Mouse (Mus musculus) heart, postnatal 0 days (tissue): ENCODE data around the gene Zbtb8os. TPM values are rescaled to one million over a fixed set of nuclear protein-coding genes. Genes with fewer than 3 reads are reported as not detected.
A peak's percentile ranks its signal among the peaks of the same experiment; 100 is the strongest.

Experiments used
- ATAC-seq: fragments of 200-750 bp; cut with Nextera tagmentation; 2 replicates; pipeline ENCODE4 v1.8.0; 2017; ENCODE audit warnings: low read depth, moderate number of reproducible peaks, moderate library complexity; ENCODE audit not compliant: insufficient read depth
- DNase-seq: peaks from one replicate; pipeline ENCODE4 v3.0.0-alpha.2; 2016; ENCODE audit warnings: low spot score
- H3K27ac ChIP-seq: fragments of 300-500 bp; sonication (generic); 2 replicates; pipeline ENCODE4 v1.5.1; 2014; ENCODE audit warnings: low read depth, mild to moderate bottlenecking
- H3K27me3 ChIP-seq: fragments of 300-500 bp; sonication (generic); 2 replicates; pipeline ENCODE4 v1.6.1; 2014; ENCODE audit warnings: low read length, mixed read lengths; ENCODE audit not compliant: control insufficient read depth, insufficient read depth
- H3K36me3 ChIP-seq: fragments of 300-500 bp; sonication (generic); replicated peaks from 2 replicates; pipeline ENCODE4 v1.6.1; 2014; ENCODE audit warnings: low read length, mixed read lengths; ENCODE audit not compliant: control insufficient read depth, insufficient read depth
- H3K4me1 ChIP-seq: fragments of 300-500 bp; sonication (generic); 2 replicates; pipeline ENCODE4 v1.6.1; 2014; ENCODE audit warnings: antibody characterized with exemption; ENCODE audit not compliant: control insufficient read depth, insufficient read depth
- H3K4me2 ChIP-seq: fragments of 300-500 bp; sonication (generic); 2 replicates; pipeline ENCODE4 v1.6.1; 2014; ENCODE audit warnings: low read depth, mild to moderate bottlenecking, low read length, moderate library complexity
- H3K4me3 ChIP-seq: fragments of 300-500 bp; sonication (generic); 2 replicates; pipeline ENCODE4 v1.5.1; 2014; ENCODE audit warnings: low read depth, low read length
- H3K9ac ChIP-seq: fragments of 300-500 bp; sonication (generic); replicated peaks from 2 replicates; pipeline ENCODE4 v1.6.1; 2014; ENCODE audit warnings: low read depth, low read length, mixed read lengths
- H3K9me3 ChIP-seq: fragments of 300-500 bp; sonication (generic); replicated peaks from 2 replicates; pipeline ENCODE4 v1.6.1; 2016; ENCODE audit warnings: low read length; ENCODE audit not compliant: control insufficient read depth
- CTCF ChIP-seq: IDR thresholded peaks from 2 replicates; pipeline ENCODE4 v1.5.1; 2016; ENCODE audit warnings: antibody characterized with exemption, control low read depth, low read depth
- EP300 ChIP-seq: IDR thresholded peaks from 2 replicates; pipeline ENCODE4 v1.6.1; 2016; ENCODE audit warnings: antibody characterized with exemption, low read depth
- WGBS: fragments of 180-500 bp; shearing (Covaris S2); extraction: QIAGEN DNeasy Blood & Tissue Kit; methylation state at CpG from one replicate; pipeline ENCODE4 v1.1.7; 2014; 5-methylcytosine and 5-hydroxymethylcytosine counted together
- polyA plus RNA-seq: library from polyadenylated mRNA; unstranded; fragments of >200 nt; fragmentation: Nextera tagmentation; extraction: Ambion mirVana; gene quantifications from 2 replicates; pipeline ENCODE4 v1.2.1, GENCODE M21; 2015
- total RNA-seq: library from RNA; depleted of rRNA; stranded (reverse); fragments of >200 nt; gene quantifications from 2 replicates; pipeline ENCODE4 v1.2.3, GENCODE M21; 2014; ENCODE audit warnings: low replicate concordance

Gene Zbtb8os
- total and polyA plus RNA-seq, 2 experiments from 2014 or later = 13.5 to 32.2 TPM

GRCm38 (mm10) chr4:129288067-129288466, 47.4 kb upstream of the Zbtb8os start:
- H3K9me3 ChIP-seq = 0 out of 2 replicates have a peak, but pooled peaks cover 5% of the 10 kb centered on the region
- H3K27ac ChIP-seq = peak overlapping the region; percentile 71
- H3K36me3 ChIP-seq = no peaks in the 10 kb centered on the region
- DNase-seq (peak; percentile 11), ATAC-seq (peak; percentile 42; the same call in 1 of the 2 replicates)
- peaks cover 9% of the 10 kb centered on the region; the same call in 1 of the 2 replicates for H3K4me1 ChIP-seq
- H3K27me3 ChIP-seq = peaks cover 16% of the 10 kb centered on the region; the same call in 1 of the 2 replicates
- peak overlapping the region; percentile 62 for H3K4me3 ChIP-seq
- 31% methylated on average over 3 of the region's 3 CpGs for WGBS
- H3K4me2 ChIP-seq = peak overlapping the region; percentile 99
- H3K9ac ChIP-seq = peak overlapping the region; percentile 70; the same call in 1 of the 2 replicates
- no peak for TF ChIP-seq CTCF
- TF ChIP-seq EP300 = no peak

- no peak overlapping the region for H3K9ac ChIP-seq
- peaks cover 16% of the 10 kb centered on the region; the same call in 1 of the 2 replicates for H3K27me3 ChIP-seq
- 93% methylated on average over 8 of the region's 8 CpGs for WGBS
- ATAC-seq (no peak), DNase-seq (no peak)
- no peaks in the 10 kb centered on the region for H3K36me3 ChIP-seq
- no peak overlapping the region for H3K4me3 ChIP-seq
- H3K4me2 ChIP-seq = no peak overlapping the region
- TF ChIP-seq EP300 (no peak), CTCF (no peak)
- H3K27ac ChIP-seq = no peak overlapping the region
- peaks cover 9% of the 10 kb centered on the region; the same call in 1 of the 2 replicates for H3K4me1 ChIP-seq
- H3K9me3 ChIP-seq = 0 out of 2 replicates have a peak, but pooled peaks cover 5% of the 10 kb centered on the region
These were observed 45.8 kb upstream of the Zbtb8os start for GRCm38 (mm10) chr4:129289671-129290070.

GRCm38 (mm10) chr4:129292831-129293230, 42.7 kb upstream of the Zbtb8os start:
- Histone ChIP-seq H3K4me2 (no peak overlapping the region), H3K27me3 (no peaks in the 10 kb centered on the region), H3K36me3 (no peaks in the 10 kb centered on the region), H3K4me1 (no peaks in the 10 kb centered on the region; the same call in 1 of the 2 replicates), H3K9ac (no peak overlapping the region), H3K4me3 (no peak overlapping the region), H3K27ac (no peak overlapping the region), H3K9me3 (0 out of 2 replicates have a peak, but pooled peaks cover 5% of the 10 kb centered on the region)
- TF ChIP-seq CTCF (no peak), EP300 (no peak)
- DNase-seq (no peak), ATAC-seq (no peak)
- WGBS = 79% methylated on average over 7 of the region's 7 CpGs

GRCm38 (mm10) chr4:129293702-129294101, 41.8 kb upstream of the Zbtb8os start:
- Histone ChIP-seq H3K4me3 (no peak overlapping the region), H3K9ac (no peak overlapping the region), H3K27me3 (no peaks in the 10 kb centered on the region), H3K4me1 (peaks cover 4% of the 10 kb centered on the region; the same call in 1 of the 2 replicates), H3K9me3 (0 out of 2 replicates have a peak, but pooled peaks cover 5% of the 10 kb centered on the region), H3K27ac (no peak overlapping the region), H3K36me3 (no peaks in the 10 kb centered on the region), H3K4me2 (peak overlapping the region; percentile 4; the same call in 1 of the 2 replicates)
- TF ChIP-seq EP300 = no peak
- no peak for TF ChIP-seq CTCF
- ATAC-seq (no peak), DNase-seq (no peak)
- 19% methylated on average over 16 of the region's 16 CpGs for WGBS

- H3K27ac ChIP-seq = peak overlapping the region; percentile 55; the same call in 1 of the 2 replicates
- H3K9me3 ChIP-seq = 0 out of 2 replicates have a peak, but pooled peaks cover 5% of the 10 kb centered on the region
- H3K4me3 ChIP-seq = no peak overlapping the region
- ATAC-seq (no peak), DNase-seq (no peak)
- no peaks in the 10 kb centered on the region for H3K36me3 ChIP-seq
- no peak for TF ChIP-seq CTCF
- TF ChIP-seq EP300 = no peak
- H3K9ac ChIP-seq = no peak overlapping the region
- H3K27me3 ChIP-seq = no peaks in the 10 kb centered on the region
- no peak overlapping the region for H3K4me2 ChIP-seq
- 20% methylated on average over 2 of the region's 2 CpGs for WGBS
- H3K4me1 ChIP-seq = peaks cover 4% of the 10 kb centered on the region; the same call in 1 of the 2 replicates
These were observed 40.3 kb upstream of the Zbtb8os start for GRCm38 (mm10) chr4:129295188-129295587.
